Mouse (Mus musculus) midbrain, embryonic 16.5 days (tissue): Measurements from ENCODE around the gene Ccdc12. TPM values are rescaled to one million over a fixed set of nuclear protein-coding genes. Genes with fewer than 3 reads are reported as not detected.

Experiments used
- ATAC-seq: fragments of 200-750 bp; cut with Nextera tagmentation; 2 replicates; pipeline ENCODE4 v1.8.0; 2017; ENCODE audit warnings: moderate TSS enrichment
- H3K27ac ChIP-seq: fragments of 300-500 bp; sonication (generic); 2 replicates; pipeline ENCODE4 v1.5.1; 2014; ENCODE audit warnings: mild to moderate bottlenecking, low read length, mixed read lengths
- H3K27me3 ChIP-seq: fragments of 300-500 bp; sonication (generic); 2 replicates; pipeline ENCODE4 v1.6.1; 2014; ENCODE audit warnings: low read depth, low read length, mixed read lengths; ENCODE audit not compliant: control insufficient read depth, insufficient read depth
- H3K36me3 ChIP-seq: fragments of 300-500 bp; sonication (generic); 2 replicates; pipeline ENCODE4 v1.6.1; 2014; ENCODE audit warnings: mild to moderate bottlenecking, low read length, moderate library complexity, mixed read lengths; ENCODE audit not compliant: control insufficient read depth, insufficient read depth
- H3K4me1 ChIP-seq: fragments of 300-500 bp; sonication (generic); 2 replicates; pipeline ENCODE4 v1.6.1; 2014; ENCODE audit warnings: mild to moderate bottlenecking, low read length, mixed read lengths; ENCODE audit not compliant: control insufficient read depth, insufficient read depth
- H3K4me2 ChIP-seq: fragments of 300-500 bp; sonication (generic); 2 replicates; pipeline ENCODE4 v1.6.1; 2014; ENCODE audit warnings: mild to moderate bottlenecking, low read length, mixed read lengths
- H3K4me3 ChIP-seq: fragments of 300-500 bp; sonication (generic); 2 replicates; pipeline ENCODE4 v1.5.1; 2014; ENCODE audit warnings: low read depth, mild to moderate bottlenecking, low read length, moderate library complexity, mixed read lengths
- H3K9ac ChIP-seq: fragments of 300-500 bp; sonication (generic); 2 replicates; pipeline ENCODE4 v1.6.1; 2014; ENCODE audit warnings: low read depth, low read length, mixed read lengths
- H3K9me3 ChIP-seq: fragments of 300-500 bp; sonication (generic); replicated peaks from 2 replicates; pipeline ENCODE4 v1.6.1; 2014; ENCODE audit warnings: mild to moderate bottlenecking, low read length, mixed read lengths; ENCODE audit not compliant: control insufficient read depth, poor library complexity, severe bottlenecking
- WGBS: fragments of 180-500 bp; shearing (Covaris S2); extraction: QIAGEN DNeasy Blood & Tissue Kit; methylation state at CpG from one replicate; pipeline ENCODE4 v1.1.7; 2014; 5-methylcytosine and 5-hydroxymethylcytosine counted together
- polyA plus RNA-seq: library from polyadenylated mRNA; unstranded; fragments of >200 nt; fragmentation: Nextera tagmentation; extraction: Ambion mirVana; gene quantifications from 2 replicates; pipeline ENCODE4 v1.2.1, GENCODE M21; 2015

Gene Ccdc12
- polyA plus RNA-seq, 1 experiment from 2014 or later = 93.3 TPM

GRCm38 (mm10) chr9:110686472-110686871 is 30.2 kb downstream of the Ccdc12 start:
- Histone ChIP-seq H3K9me3 (no peaks in the 10 kb centered on the region), H3K27ac (no peak overlapping the region), H3K9ac (no peak overlapping the region), H3K27me3 (no peaks in the 10 kb centered on the region), H3K4me2 (no peak overlapping the region), H3K4me1 (peaks cover 28% of the 10 kb centered on the region), H3K36me3 (no peaks in the 10 kb centered on the region), H3K4me3 (no peak overlapping the region)
- ATAC-seq = no peak
- WGBS = 47% methylated on average over 3 of the region's 3 CpGs

GRCm38 (mm10) chr9:110687061-110687460 is 30.8 kb downstream of the Ccdc12 start:
- Histone ChIP-seq H3K9ac (no peak overlapping the region), H3K4me3 (no peak overlapping the region), H3K36me3 (no peaks in the 10 kb centered on the region), H3K4me1 (peaks cover 23% of the 10 kb centered on the region), H3K4me2 (no peak overlapping the region), H3K9me3 (no peaks in the 10 kb centered on the region), H3K27me3 (no peaks in the 10 kb centered on the region), H3K27ac (no peak overlapping the region)
- whole genome bisulfite sequencing = 67% methylated on average over 5 of the region's 5 CpGs
- no peak for ATAC-seq

- WGBS = 71% methylated on average over 2 of the region's 2 CpGs
- no peak overlapping the region for H3K4me2 ChIP-seq
- H3K4me1 ChIP-seq = peaks cover 23% of the 10 kb centered on the region
- H3K27me3 ChIP-seq = no peaks in the 10 kb centered on the region
- H3K4me3 ChIP-seq = no peak overlapping the region
- no peaks in the 10 kb centered on the region for H3K36me3 ChIP-seq
- H3K27ac ChIP-seq = no peak overlapping the region
- no peaks in the 10 kb centered on the region for H3K9me3 ChIP-seq
- no peak overlapping the region for H3K9ac ChIP-seq
- no peak for ATAC-seq
Measured at GRCm38 (mm10) chr9:110687846-110688245, 31.5 kb downstream of the Ccdc12 start.

- ATAC-seq = no peak
- H3K9me3 ChIP-seq = no peaks in the 10 kb centered on the region
- H3K27ac ChIP-seq = no peak overlapping the region
- no peak overlapping the region for H3K4me2 ChIP-seq
- no peaks in the 10 kb centered on the region for H3K27me3 ChIP-seq
- no peaks in the 10 kb centered on the region for H3K36me3 ChIP-seq
- H3K4me1 ChIP-seq = peaks cover 11% of the 10 kb centered on the region
- no peak overlapping the region for H3K9ac ChIP-seq
- H3K4me3 ChIP-seq = no peak overlapping the region
- 95% methylated on average over 8 of the region's 8 CpGs for WGBS
Measured at GRCm38 (mm10) chr9:110689261-110689779, 33.0 kb downstream of the Ccdc12 start.

- Histone ChIP-seq H3K4me1 (no peaks in the 10 kb centered on the region), H3K4me2 (no peak overlapping the region), H3K27me3 (no peaks in the 10 kb centered on the region), H3K36me3 (no peaks in the 10 kb centered on the region), H3K9ac (no peak overlapping the region), H3K27ac (no peak overlapping the region), H3K4me3 (no peak overlapping the region), H3K9me3 (no peaks in the 10 kb centered on the region)
- ATAC-seq = no peak
- 92% methylated on average over 4 of the region's 4 CpGs for WGBS
Measured at GRCm38 (mm10) chr9:110695165-110695755, 39.0 kb downstream of the Ccdc12 start.

- WGBS = 88% methylated on average over 5 of the region's 5 CpGs
- Histone ChIP-seq H3K27me3 (no peaks in the 10 kb centered on the region), H3K9me3 (no peaks in the 10 kb centered on the region), H3K36me3 (no peaks in the 10 kb centered on the region), H3K4me2 (no peak overlapping the region), H3K27ac (no peak overlapping the region), H3K4me1 (no peaks in the 10 kb centered on the region), H3K9ac (no peak overlapping the region), H3K4me3 (no peak overlapping the region)
- no peak for ATAC-seq
Measured at GRCm38 (mm10) chr9:110696427-110696826, 40.1 kb downstream of the Ccdc12 start.

- WGBS = 79% methylated on average over 3 of the region's 3 CpGs
Measured at GRCm38 (mm10) chr9:110697465-110697864, 41.2 kb downstream of the Ccdc12 start.

GRCm38 (mm10) chr9:110699574-110699973 is 43.3 kb downstream of the Ccdc12 start:
- Histone ChIP-seq H3K4me3 (no peak overlapping the region), H3K4me1 (no peaks in the 10 kb centered on the region), H3K36me3 (no peaks in the 10 kb centered on the region), H3K9me3 (no peaks in the 10 kb centered on the region), H3K27ac (no peak overlapping the region), H3K4me2 (no peak overlapping the region), H3K27me3 (no peaks in the 10 kb centered on the region), H3K9ac (no peak overlapping the region)
- 91% methylated on average over 3 of the region's 3 CpGs for WGBS
- ATAC-seq = no peak

More at GRCm38 (mm10) chr9:110697465-110697864, 41.2 kb downstream of the Ccdc12 start:
- no peaks in the 10 kb centered on the region for H3K9me3 ChIP-seq
- H3K27ac ChIP-seq = no peak overlapping the region
- no peak for ATAC-seq
- H3K27me3 ChIP-seq = no peaks in the 10 kb centered on the region
- no peak overlapping the region for H3K4me2 ChIP-seq
- no peak overlapping the region for H3K9ac ChIP-seq
- H3K36me3 ChIP-seq = no peaks in the 10 kb centered on the region
- no peak overlapping the region for H3K4me3 ChIP-seq
- no peaks in the 10 kb centered on the region for H3K4me1 ChIP-seq

GRCm38 (mm10) chr9:110701114-110702032 is 45.1 kb downstream of the Ccdc12 start:
- H3K27me3 ChIP-seq = no peaks in the 10 kb centered on the region
- no peak overlapping the region for H3K4me2 ChIP-seq
- H3K9me3 ChIP-seq = no peaks in the 10 kb centered on the region
- H3K9ac ChIP-seq = no peak overlapping the region
- 75% methylated on average over 12 of the region's 12 CpGs for WGBS
- H3K36me3 ChIP-seq = no peaks in the 10 kb centered on the region
- H3K4me1 ChIP-seq = no peaks in the 10 kb centered on the region
- H3K4me3 ChIP-seq = no peak overlapping the region
- no peak for ATAC-seq
- H3K27ac ChIP-seq = no peak overlapping the region
